In genomic region chr6:90514883-90515405, GRCm38 (mm10) we compare ENCODE assay signal across 8 mouse cellular contexts. TPM values are rescaled to one million over a fixed set of nuclear protein-coding genes. Genes with fewer than 3 reads are reported as not detected.
DNase-seq lines count a peak whose midpoint lies in the region; ATAC-seq and TF ChIP-seq lines count a peak whose summit lies in the region.

No protein-coding gene starts in this region.

- peaks cover 3% of the 10 kb centered on the region for H3K4me1 ChIP-seq in cerebellum, adult 2 months (ENCODE audit: control insufficient read depth, insufficient read depth, low read length)
- H3K4me1 ChIP-seq in lung, embryonic 14.5 days (ENCODE audit: insufficient read depth): no peaks in the 10 kb centered on the region

- no peaks in the 10 kb centered on the region for H3K36me3 ChIP-seq in lung, embryonic 14.5 days (ENCODE audit: insufficient read depth)

- no peak overlapping the region for H3K4me3 ChIP-seq in cerebellum, adult 2 months (replicated peaks; ENCODE audit: insufficient read depth, low read depth, low read length)
- no peak overlapping the region for H3K4me3 ChIP-seq in layer of hippocampus, adult 2 months
- H3K4me3 ChIP-seq in lung, embryonic 14.5 days (ENCODE audit: low read depth, low read length): no peak overlapping the region

- ATAC-seq in lung, embryonic 14.5 days (ENCODE audit: insufficient read depth): peak; percentile 91

- H3K9me3 ChIP-seq in lung, embryonic 14.5 days (ENCODE audit: low read depth, low read length): no peaks in the 10 kb centered on the region

- peak; percentile 91 for DNase-seq in ES-CJ7 (ENCODE audit: low read depth, low spot score)
- DNase-seq in cerebellum, adult 2 months: peak; percentile 91 to 95
- DNase-seq in forelimb bud, embryonic 11.5 days (ENCODE audit: low read depth, low spot score): peak; percentile 73
- peak; percentile 93 for DNase-seq in heart, postnatal 4 days
- DNase-seq in layer of hippocampus, adult 2 months (ENCODE audit: low spot score in 2 of 2): peak; percentile 77 to 95
- DNase-seq in lung, embryonic 14.5 days: peak; percentile 90
- peak; percentile 86 for DNase-seq in ovary, postnatal 36 days (ENCODE audit: low spot score)
- DNase-seq in thymus, postnatal 14 days: peak; percentile 60

- H3K9ac ChIP-seq in lung, embryonic 14.5 days: no peak overlapping the region

- no peak for TF ChIP-seq POLR2A in cerebellum, adult 2 months (IDR thresholded peaks at IDR 0.05; ENCODE audit: borderline replicate concordance, insufficient read depth, low read length)

- H3K4me2 ChIP-seq in lung, embryonic 14.5 days: no peak overlapping the region

- no peak overlapping the region for H3K27ac ChIP-seq in cerebellum, adult 2 months (ENCODE audit: insufficient read depth, low read length)
- no peak overlapping the region for H3K27ac ChIP-seq in layer of hippocampus, adult 2 months
- no peak overlapping the region for H3K27ac ChIP-seq in lung, embryonic 14.5 days (ENCODE audit: low read depth)

- no peaks in the 10 kb centered on the region for H3K27me3 ChIP-seq in cerebellum, adult 2 months (ENCODE audit: control insufficient read depth, insufficient read depth, low read length)
- no peaks in the 10 kb centered on the region for H3K27me3 ChIP-seq in lung, embryonic 14.5 days (ENCODE audit: insufficient read depth, low read length)

- WGBS in cerebellum, adult 2 months: 32% methylated on average over 4 of the region's 4 CpGs
- WGBS in lung, embryonic 14.5 days: 33% methylated on average over 4 of the region's 4 CpGs

- peak; percentile 90 for TF ChIP-seq CTCF in cerebellum, adult 2 months (IDR thresholded peaks at IDR 0.05; ENCODE audit: borderline replicate concordance, insufficient read depth, low read depth, low read length)
- TF ChIP-seq CTCF in layer of hippocampus, adult 2 months (conservative IDR thresholded peaks at IDR 0.05): peak; percentile 97
- peak; percentile 91 for TF ChIP-seq CTCF in lung, embryonic 14.5 days (IDR thresholded peaks at IDR 0.05; ENCODE audit: low read depth)

RNA-seq across cellular contexts. Expression of gene Aldh1l1, which starts 28.7 kb away (rescaled TPM):
- 50.1 and 56.3 TPM in 2 replicates for polyA plus RNA-seq in cerebellum, adult 2 months (2012; rRNA removed)
- total RNA-seq in heart, postnatal 4 days (2021): 1 to 10 TPM in 1 of 2 experiments, under 1 TPM in 1; 0.61 to 1.2 TPM
- 10 to 100 TPM; 39.3 to 45.2 TPM for total RNA-seq in layer of hippocampus, adult 2 months (2021)
- 0.74 and 0.78 TPM in 2 replicates for polyA plus RNA-seq in lung, embryonic 14.5 days (2014; fragmentation: Nextera tagmentation; extraction: Ambion mirVana)

RNA-seq across cellular contexts. Expression of gene Klf15, which starts 52.6 kb away (rescaled TPM):
- 26.1 and 28.4 TPM in 2 replicates for polyA plus RNA-seq in cerebellum, adult 2 months (2012; rRNA removed)
- 10 to 100 TPM in 1 of 2 experiments, 1 to 10 TPM in 1; 9.7 to 11.6 TPM for total RNA-seq in heart, postnatal 4 days (2021)
- 10 to 100 TPM; 29.9 to 33.8 TPM for total RNA-seq in layer of hippocampus, adult 2 months (2021)
- polyA plus RNA-seq in lung, embryonic 14.5 days (2014; fragmentation: Nextera tagmentation; extraction: Ambion mirVana): 8.1 and 10.9 TPM in 2 replicates

Comparison
In these comparisons a context has a peak if more than half of its experiments do, and no peak if none do; other contexts are left out.
1. RNA of gene Aldh1l1, which starts 28.7 kb away (total RNA-seq): 39.3 to 45.2 TPM in layer of hippocampus, adult 2 months; 0.61 to 1.2 TPM in heart, postnatal 4 days; every median in the first group is over 10 times any median in the second.
2. Peak in every context shown above with its lines, with median percentiles within 50 percentile points of each other: DNase-seq and CTCF ChIP-seq.